Mouse (Mus musculus) E14TG2a.4 (cell line): ENCODE data around the gene Spdye4a.

Experiments
- CTCF ChIP-seq: conservative IDR thresholded peaks from 2 replicates; pipeline ENCODE4 v1.5.1; 2014; ENCODE audit warnings: low read length
- NANOG ChIP-seq: IDR thresholded peaks from 2 replicates; pipeline ENCODE4 v1.6.1; 2014; ENCODE audit warnings: borderline replicate concordance, low read length, mixed read lengths
- POU5F1 ChIP-seq: IDR thresholded peaks from 2 replicates; pipeline ENCODE4 v1.6.1; 2014; ENCODE audit warnings: low read length, borderline replicate concordance

DNA sequence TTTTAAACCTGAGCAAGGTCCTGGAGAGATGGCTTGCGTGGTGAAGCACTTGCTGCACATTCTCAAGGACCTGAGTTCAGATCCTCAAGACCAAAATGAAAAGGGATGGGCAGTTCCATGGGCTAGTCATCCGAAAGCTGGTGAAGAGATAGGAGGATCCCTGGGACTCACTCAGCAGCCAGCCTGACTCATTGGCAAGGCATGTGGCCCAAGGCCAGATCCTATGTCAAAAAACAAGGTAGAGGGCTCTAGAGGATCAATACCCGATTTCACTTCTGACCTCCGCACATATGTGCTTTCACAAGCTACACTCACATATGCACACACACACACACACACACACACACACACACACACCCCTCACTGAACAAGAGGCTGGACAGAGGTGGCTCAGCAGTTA is 30.2 kb downstream of the Spdye4a start:
- TF ChIP-seq CTCF (no peak), POU5F1 (no peak), NANOG (no peak)
